Mouse (Mus musculus) inflammation-experienced regulatory T-cells, adult 6 months (primary cell): ENCODE results near the gene Tmem38b. TPM values are rescaled to one million over a fixed set of nuclear protein-coding genes. Genes with fewer than 3 reads are reported as not detected.

Experiments
- ATAC-seq: one replicate; pipeline ENCODE4 v1.8.0; 2017
- polyA plus RNA-seq, 3 experiments: library from polyadenylated mRNA; unstranded; fragments of 100-300 nt; shearing (Covaris generic); gene quantifications; one replicate each; pipeline ENCODE4 v1.2.1; 2017

The Tmem38b gene
- polyA plus RNA-seq, 3 experiments from 2014 or later = 18.1 to 30.6 (median 20.1) TPM

GRCm38 (mm10) chr4:53886342-53887088 is 60.7 kb downstream of the Tmem38b start:
- ATAC-seq = no peak

GRCm38 (mm10) chr4:53895335-53895734 is 69.5 kb downstream of the Tmem38b start:
- ATAC-seq = no peak

- ATAC-seq = no peak
These were observed 70.4 kb downstream of the Tmem38b start for GRCm38 (mm10) chr4:53896150-53896833.

GRCm38 (mm10) chr4:53900386-53900971 is 74.6 kb downstream of the Tmem38b start:
- ATAC-seq = no peak

GRCm38 (mm10) chr4:53904335-53904734 is 78.5 kb downstream of the Tmem38b start:
- ATAC-seq = no peak

- ATAC-seq = peak; percentile 82
These were observed 79.7 kb downstream of the Tmem38b start for GRCm38 (mm10) chr4:53905537-53905936.

- ATAC-seq = no peak
These were observed 81.2 kb downstream of the Tmem38b start for GRCm38 (mm10) chr4:53907071-53907470.

Other genes with a start within 250 kb of the Tmem38b start
- gene Fsd1l, start 194.6 kb upstream of the Tmem38b start, polyA plus RNA-seq = 10 to 100 TPM in 1 of 3 experiments, 1 to 10 TPM in 2; 3.8 to 12.0 (median 7.0) TPM
- gene Fktn, start 112.0 kb upstream of the Tmem38b start, polyA plus RNA-seq = 1 to 10 TPM; 2.3 to 5.0 (median 4.7) TPM
- gene Tal2, start 46.3 kb upstream of the Tmem38b start, polyA plus RNA-seq = not detected